Mouse (Mus musculus) testis, adult 2 months (tissue): ENCODE measurements around the gene Dolpp1.

Experiments used
- CTCF ChIP-seq: fragments of 200-500 bp; IDR thresholded peaks from 2 replicates; pipeline ENCODE4 v1.5.1; 2012; ENCODE audit warnings: low read depth, mild to moderate bottlenecking, inconsistent platforms, low read length, moderate library complexity; ENCODE audit not compliant: control insufficient read depth, insufficient read depth, insufficient replicate concordance
- POLR2A ChIP-seq: fragments of 200-500 bp; IDR thresholded peaks from 2 replicates; pipeline ENCODE4 v1.6.1; 2012; ENCODE audit warnings: low read depth, mild to moderate bottlenecking, inconsistent platforms, low read length, moderate library complexity; ENCODE audit not compliant: control insufficient read depth

DNA sequence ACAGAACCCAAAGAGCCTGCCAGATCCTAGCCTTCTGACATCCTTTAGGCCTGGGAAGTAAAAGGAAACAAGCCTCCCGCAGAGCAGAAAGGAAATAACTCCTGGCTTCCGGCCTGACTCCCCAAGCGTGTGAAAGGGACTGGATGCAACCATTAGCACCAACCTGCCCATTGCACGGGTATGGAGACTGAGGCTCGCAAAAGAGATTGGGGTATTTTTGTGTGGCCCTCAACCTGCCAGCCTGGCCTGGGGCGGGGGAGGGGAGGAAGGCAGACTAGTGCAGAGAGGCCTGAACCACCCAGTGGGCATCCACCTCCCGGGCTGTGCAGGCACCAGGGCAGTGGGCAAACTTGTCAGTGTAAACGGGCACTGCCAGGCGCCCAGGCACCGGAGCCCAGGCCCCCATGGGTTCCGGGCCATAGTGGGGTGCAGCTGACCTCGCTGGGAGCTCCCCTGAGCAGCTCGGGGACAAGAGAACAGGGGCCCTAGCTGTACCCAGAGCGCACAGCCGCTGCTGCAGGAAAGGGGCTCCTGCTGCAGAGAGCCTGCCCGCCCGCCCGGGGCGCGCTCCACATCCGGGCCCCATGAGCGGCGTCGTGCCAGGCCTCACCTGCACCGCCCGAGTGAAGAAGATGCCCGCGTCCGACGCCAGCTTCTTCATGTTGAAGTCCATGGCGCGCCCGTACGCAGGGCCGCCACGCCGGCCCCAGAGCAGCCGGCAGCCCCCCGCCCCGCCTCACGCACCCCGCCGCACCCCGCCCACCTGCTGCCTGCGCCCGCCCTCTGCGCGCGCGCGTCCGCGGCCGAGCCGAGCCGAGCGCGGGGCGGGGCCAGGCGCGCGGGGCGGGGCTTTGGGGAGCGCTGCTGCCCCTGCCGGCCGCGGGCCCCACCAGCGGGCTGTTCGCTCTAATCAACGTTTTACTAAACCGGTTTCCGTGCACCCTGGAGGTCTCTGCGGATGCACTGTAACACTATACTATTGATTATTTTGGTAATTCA is 33.2 kb upstream of the Dolpp1 start, which contains the start of gene Sh3glb2:
- TF ChIP-seq POLR2A: 0 out of 2 replicates have a peak, but pooled peaks have one; percentile 37
- TF ChIP-seq CTCF: 0 out of 2 replicates have a peak, but pooled peaks have one; percentile 24
